Mouse (Mus musculus): Measurements from ENCODE around the gene Lrriq3. TPM values are rescaled to one million over a fixed set of nuclear protein-coding genes. Genes with fewer than 3 reads are reported as not detected.

The Lrriq3 gene
- total RNA-seq, 2 experiments from 2014 or later: 0.04 to 0.07 TPM

Other genes with a start within 250 kb of the Lrriq3 start
- not detected in 2 replicates for gene Tnni3k, start 38.0 kb upstream of the Lrriq3 start, total RNA-seq (2015)
- gene Tnni3k, start 38.0 kb upstream of the Lrriq3 start, total RNA-seq (2017): not detected in 2 replicates
- 8.1 and 8.9 TPM in 2 replicates for gene Fpgt, start within 50 bp of the Lrriq3 start, total RNA-seq (2015)
- 5.8 and 6.2 TPM in 2 replicates for gene Fpgt, start within 50 bp of the Lrriq3 start, total RNA-seq (2017)